Mouse (Mus musculus) midbrain, embryonic 12.5 days (tissue): ENCODE measurements around the gene Ralgapb. TPM values are rescaled to one million over a fixed set of nuclear protein-coding genes. Genes with fewer than 3 reads are reported as not detected.

Source experiments
- ATAC-seq: fragments of 200-750 bp; cut with Nextera tagmentation; 2 replicates; pipeline ENCODE4 v1.8.0; 2017; ENCODE audit warnings: low read depth, moderate TSS enrichment, moderate library complexity; ENCODE audit not compliant: low FRiP score
- H3K27ac ChIP-seq: fragments of 300-500 bp; sonication (generic); replicated peaks from 2 replicates; pipeline ENCODE4 v1.5.1; 2016; ENCODE audit warnings: mild to moderate bottlenecking
- H3K27me3 ChIP-seq: fragments of 300-500 bp; sonication (generic); 2 replicates; pipeline ENCODE4 v1.6.1; 2016; ENCODE audit warnings: mild to moderate bottlenecking
- H3K36me3 ChIP-seq: fragments of 300-500 bp; sonication (generic); 2 replicates; pipeline ENCODE4 v1.6.1; 2016
- H3K4me1 ChIP-seq: fragments of 300-500 bp; sonication (generic); 2 replicates; pipeline ENCODE4 v1.6.1; 2016
- H3K4me2 ChIP-seq: fragments of 300-500 bp; sonication (generic); replicated peaks from 2 replicates; pipeline ENCODE4 v1.6.1; 2016; ENCODE audit warnings: mild to moderate bottlenecking, moderate library complexity
- H3K4me3 ChIP-seq: fragments of 300-500 bp; sonication (generic); 2 replicates; pipeline ENCODE4 v1.5.1; 2016; ENCODE audit warnings: mild to moderate bottlenecking
- H3K9ac ChIP-seq: fragments of 300-500 bp; sonication (generic); replicated peaks from 2 replicates; pipeline ENCODE4 v1.6.1; 2016; ENCODE audit warnings: mild to moderate bottlenecking, moderate library complexity
- H3K9me3 ChIP-seq: fragments of 300-500 bp; sonication (generic); 2 replicates; pipeline ENCODE4 v1.6.1; 2016; ENCODE audit warnings: mild to moderate bottlenecking
- WGBS: fragments of 180-500 bp; shearing (Covaris S2); methylation state at CpG from one replicate; pipeline ENCODE4 v1.1.7; 2016; 5-methylcytosine and 5-hydroxymethylcytosine counted together
- polyA plus RNA-seq: library from polyadenylated mRNA; unstranded; fragments of >200 nt; fragmentation: Nextera tagmentation; extraction: Ambion mirVana; gene quantifications from 2 replicates; pipeline ENCODE4 v1.2.1, GENCODE M21; 2016

The Ralgapb gene
- polyA plus RNA-seq, 1 experiment from 2014 or later: 24.8 TPM

DNA sequence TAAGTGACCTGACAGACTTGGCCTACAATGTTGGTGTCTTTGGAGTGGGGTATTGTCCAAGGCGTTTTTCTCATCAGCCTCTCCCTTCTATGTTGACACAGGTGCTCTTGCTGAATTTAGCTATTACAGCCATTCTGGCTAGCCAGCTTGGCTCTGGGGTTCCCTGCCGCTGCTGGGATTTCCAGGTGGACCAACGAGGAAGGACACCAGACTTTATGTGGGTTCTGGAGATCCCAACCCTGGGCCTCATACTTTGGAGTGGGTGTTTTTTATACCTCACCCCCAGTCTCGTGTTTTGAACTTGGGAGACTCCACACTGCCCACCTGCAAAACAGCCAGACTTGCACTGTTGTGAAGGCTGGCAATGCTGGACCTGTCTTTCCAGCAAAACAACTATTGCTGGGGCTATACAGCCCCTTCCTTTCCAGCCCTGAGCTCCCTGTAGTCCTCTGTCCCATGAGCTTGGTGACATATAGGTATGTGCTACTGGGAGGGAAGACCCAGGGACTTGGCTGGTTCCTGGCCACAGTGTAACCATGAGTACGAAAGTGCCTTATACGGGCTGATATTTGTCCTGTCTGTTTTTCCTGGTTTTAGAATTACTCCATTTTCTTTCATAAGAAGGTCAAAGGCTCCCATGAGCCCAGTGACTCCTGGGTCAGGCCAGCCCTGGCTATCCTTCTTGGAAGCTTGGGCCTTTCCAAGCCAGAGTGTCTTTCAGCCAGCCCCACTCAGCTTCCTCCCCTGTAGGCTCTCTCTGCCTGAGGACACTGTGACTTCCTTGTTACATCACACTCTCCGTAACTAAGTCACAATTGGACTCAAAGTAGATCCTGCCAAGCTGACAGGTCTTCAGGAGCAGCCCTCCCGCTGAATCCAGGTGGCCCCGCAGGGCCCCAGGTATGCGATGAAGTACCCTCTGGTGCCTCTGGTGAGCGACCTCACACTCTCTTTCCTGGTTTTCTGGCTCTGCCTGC is 92.5 kb downstream of the Ralgapb start, which contains the start of gene Adig:
Adig (plus strand) TSS at position 777 of the 977 bp plus-strand sequence.
- ATAC-seq: no peak
- 75% methylated on average over 11 of the region's 11 CpGs for WGBS
- Histone ChIP-seq H3K9ac (no peak within 1 kb of the TSS), H3K27me3 (no peaks in the 10 kb centered on the region), H3K27ac (no peak within 1 kb of the TSS), H3K4me2 (no peak within 1 kb of the TSS), H3K4me1 (no peaks in the 10 kb centered on the region), H3K36me3 (peaks cover 23% of the 10 kb centered on the region), H3K9me3 (no peaks in the 10 kb centered on the region), H3K4me3 (no peak within 1 kb of the TSS)

- H3K4me1 ChIP-seq: no peaks in the 10 kb centered on the region
- H3K9ac ChIP-seq: no peak overlapping the region
- no peak for ATAC-seq
- H3K27ac ChIP-seq: no peak overlapping the region
- H3K4me3 ChIP-seq: no peak overlapping the region
- no peaks in the 10 kb centered on the region for H3K27me3 ChIP-seq
- H3K36me3 ChIP-seq: peaks cover 16% of the 10 kb centered on the region
- no peak overlapping the region for H3K4me2 ChIP-seq
- 91% methylated on average over 7 of the region's 7 CpGs for WGBS
- H3K9me3 ChIP-seq: no peaks in the 10 kb centered on the region
Observed at GRCm38 (mm10) chr2:158503226-158503625, 93.6 kb downstream of the Ralgapb start.

- Histone ChIP-seq H3K9me3 (no peaks in the 10 kb centered on the region), H3K27ac (no peak overlapping the region), H3K9ac (no peak overlapping the region), H3K4me1 (no peaks in the 10 kb centered on the region), H3K36me3 (peaks cover 12% of the 10 kb centered on the region), H3K4me2 (no peak overlapping the region), H3K27me3 (no peaks in the 10 kb centered on the region), H3K4me3 (no peak overlapping the region)
- WGBS: 84% methylated on average over 4 of the region's 4 CpGs
- no peak for ATAC-seq
Observed at GRCm38 (mm10) chr2:158503671-158504070, 94.0 kb downstream of the Ralgapb start.

DNA sequence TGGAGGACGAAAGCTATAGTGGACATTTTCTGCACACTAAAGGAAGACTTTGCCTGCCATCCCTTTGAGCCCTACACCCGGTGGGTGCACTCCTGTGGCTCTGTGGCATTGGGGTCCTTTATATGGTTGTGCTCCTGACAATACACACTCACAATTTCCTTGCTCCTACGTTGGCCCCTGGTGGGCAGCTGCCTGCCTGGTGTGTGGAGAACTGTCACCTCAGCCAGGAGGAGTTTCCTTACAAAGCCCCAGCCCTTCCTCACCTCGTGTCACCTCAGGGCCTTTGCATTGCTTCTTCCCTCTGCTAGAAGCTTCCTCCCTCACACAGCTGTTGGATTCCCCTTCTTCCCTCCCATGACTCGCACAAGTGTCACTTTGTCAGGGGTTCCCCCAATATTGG is 96.8 kb downstream of the Ralgapb start:
- Histone ChIP-seq H3K4me1 (no peaks in the 10 kb centered on the region), H3K27me3 (no peaks in the 10 kb centered on the region), H3K4me2 (no peak overlapping the region), H3K27ac (no peak overlapping the region), H3K36me3 (no peaks in the 10 kb centered on the region), H3K4me3 (no peak overlapping the region), H3K9me3 (no peaks in the 10 kb centered on the region), H3K9ac (no peak overlapping the region)
- no peak for ATAC-seq
- WGBS: 83% methylated on average over 5 of the region's 5 CpGs

DNA sequence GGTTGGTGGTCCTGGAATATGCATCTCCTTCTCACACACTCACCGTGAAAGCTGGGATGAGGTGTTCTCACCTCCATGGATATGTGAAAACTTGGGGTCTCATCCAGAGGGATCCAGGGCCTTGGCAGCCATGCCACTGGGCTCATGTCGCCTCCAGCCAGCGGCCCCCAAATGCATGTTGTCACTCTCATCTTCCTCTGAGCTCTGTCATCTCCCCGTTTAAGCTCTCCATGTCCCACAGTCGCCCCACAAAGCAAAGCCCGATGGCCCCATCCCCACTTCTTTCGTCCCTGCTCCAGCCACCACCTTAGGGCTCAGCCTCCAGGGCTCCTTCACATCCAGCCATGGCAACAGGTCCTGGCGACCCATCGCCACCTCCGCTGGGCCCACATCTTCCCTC is 97.4 kb downstream of the Ralgapb start:
- no peaks in the 10 kb centered on the region for H3K27me3 ChIP-seq
- H3K4me3 ChIP-seq: no peak overlapping the region
- no peak overlapping the region for H3K27ac ChIP-seq
- WGBS: 93% methylated on average over 10 of the region's 10 CpGs
- H3K4me2 ChIP-seq: no peak overlapping the region
- H3K9ac ChIP-seq: no peak overlapping the region
- no peaks in the 10 kb centered on the region for H3K4me1 ChIP-seq
- no peaks in the 10 kb centered on the region for H3K36me3 ChIP-seq
- no peaks in the 10 kb centered on the region for H3K9me3 ChIP-seq
- ATAC-seq: no peak

DNA sequence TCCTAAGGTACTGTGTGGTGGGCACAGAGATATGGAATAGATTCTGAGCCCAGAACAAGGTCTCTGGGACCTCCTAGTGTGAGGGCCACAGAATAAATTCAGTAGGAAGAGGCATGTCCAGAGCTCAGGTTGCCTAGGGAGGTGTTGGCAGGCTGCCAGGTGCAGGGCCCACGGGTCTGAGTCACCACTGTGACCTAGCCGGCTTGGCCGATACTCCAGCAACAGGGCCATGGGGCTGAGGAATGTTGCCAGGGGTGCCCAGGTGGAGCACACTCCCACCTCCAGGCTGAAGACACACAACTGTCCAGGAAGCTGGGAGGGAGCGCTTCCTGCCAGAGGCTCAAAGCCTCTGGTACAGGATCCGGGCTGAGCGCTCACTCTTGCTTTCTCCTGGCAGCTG is 101.0 kb downstream of the Ralgapb start:
- Histone ChIP-seq H3K27me3 (no peaks in the 10 kb centered on the region), H3K4me1 (no peaks in the 10 kb centered on the region), H3K36me3 (no peaks in the 10 kb centered on the region), H3K27ac (no peak overlapping the region), H3K4me3 (no peak overlapping the region), H3K4me2 (no peak overlapping the region), H3K9me3 (no peaks in the 10 kb centered on the region), H3K9ac (no peak overlapping the region)
- WGBS: 86% methylated on average over 6 of the region's 6 CpGs
- ATAC-seq: no peak

DNA sequence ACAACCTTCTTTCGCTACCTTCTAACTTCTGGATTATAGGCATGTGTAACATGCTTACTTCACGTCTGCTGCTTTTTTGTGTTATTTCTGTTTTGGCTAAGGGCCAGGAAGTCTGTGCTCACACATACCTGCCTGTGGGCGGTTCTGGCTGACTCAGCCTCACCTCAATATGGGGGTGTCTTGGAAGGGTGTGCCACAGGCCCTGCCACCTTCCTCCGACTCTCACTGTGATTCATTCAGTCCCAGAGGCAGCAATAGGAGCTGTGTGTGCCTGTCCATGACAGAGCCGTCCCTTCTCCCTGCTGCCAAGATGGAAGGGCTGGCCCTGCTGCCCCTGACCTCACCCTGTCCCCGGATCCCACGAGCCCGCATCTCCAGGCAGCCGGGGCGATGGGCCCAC is 102.9 kb downstream of the Ralgapb start, which contains the start of gene Arhgap40:
Arhgap40 (plus strand) TSS at position 269 of the 400 bp plus-strand sequence.
- ATAC-seq: no peak
- no peaks in the 10 kb centered on the region for H3K36me3 ChIP-seq
- no peak within 1 kb of the TSS for H3K27ac ChIP-seq
- 86% methylated on average over 10 of the region's 10 CpGs for WGBS
- H3K4me3 ChIP-seq: no peak within 1 kb of the TSS
- H3K4me2 ChIP-seq: no peak within 1 kb of the TSS
- no peak within 1 kb of the TSS for H3K9ac ChIP-seq
- H3K4me1 ChIP-seq: no peaks in the 10 kb centered on the region
- no peaks in the 10 kb centered on the region for H3K27me3 ChIP-seq
- H3K9me3 ChIP-seq: no peaks in the 10 kb centered on the region

- Histone ChIP-seq H3K9ac (no peak overlapping the region), H3K27me3 (no peaks in the 10 kb centered on the region), H3K4me1 (no peaks in the 10 kb centered on the region), H3K27ac (no peak overlapping the region), H3K4me2 (no peak overlapping the region), H3K9me3 (no peaks in the 10 kb centered on the region), H3K36me3 (no peaks in the 10 kb centered on the region), H3K4me3 (no peak overlapping the region)
- WGBS: 73% methylated on average over 12 of the region's 12 CpGs
- no peak for ATAC-seq
Observed at GRCm38 (mm10) chr2:158513821-158514336, 104.2 kb downstream of the Ralgapb start.

DNA sequence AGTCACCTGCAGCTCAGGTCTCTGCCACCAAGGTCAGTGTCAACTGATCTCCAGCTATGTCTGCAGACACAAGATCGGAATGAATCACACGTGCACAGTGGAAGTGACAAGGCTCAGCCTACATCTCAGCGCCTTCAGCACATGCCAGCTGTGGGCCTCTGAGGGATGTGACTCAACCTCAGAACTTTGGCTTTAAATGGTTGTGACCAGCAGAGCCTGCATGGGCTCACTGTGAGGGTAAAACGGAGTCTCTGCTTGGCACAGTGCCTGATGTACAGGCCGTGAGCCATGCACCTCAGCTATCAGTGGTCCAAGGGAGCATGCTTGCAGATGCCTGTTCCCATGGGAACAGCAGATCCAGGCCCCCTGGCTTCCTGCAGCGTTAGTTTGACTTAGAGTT is 108.9 kb downstream of the Ralgapb start:
- Histone ChIP-seq H3K36me3 (no peaks in the 10 kb centered on the region), H3K27ac (no peak overlapping the region), H3K27me3 (no peaks in the 10 kb centered on the region), H3K9ac (no peak overlapping the region), H3K9me3 (0 out of 2 replicates have a peak, but pooled peaks cover 3% of the 10 kb centered on the region), H3K4me1 (no peaks in the 10 kb centered on the region), H3K4me2 (no peak overlapping the region), H3K4me3 (no peak overlapping the region)
- WGBS: 70% methylated on average over 6 of the region's 6 CpGs
- ATAC-seq: no peak

GRCm38 (mm10) chr2:158519071-158519470 is 109.4 kb downstream of the Ralgapb start:
- Histone ChIP-seq H3K4me1 (no peaks in the 10 kb centered on the region), H3K9ac (no peak overlapping the region), H3K27ac (no peak overlapping the region), H3K9me3 (0 out of 2 replicates have a peak, but pooled peaks cover 3% of the 10 kb centered on the region), H3K4me2 (no peak overlapping the region), H3K27me3 (no peaks in the 10 kb centered on the region), H3K4me3 (no peak overlapping the region), H3K36me3 (no peaks in the 10 kb centered on the region)
- ATAC-seq: no peak
- 80% methylated on average over 11 of the region's 11 CpGs for WGBS

GRCm38 (mm10) chr2:158519800-158520199 is 110.2 kb downstream of the Ralgapb start:
- H3K4me3 ChIP-seq: no peak overlapping the region
- WGBS: 75% methylated on average over 6 of the region's 6 CpGs

DNA sequence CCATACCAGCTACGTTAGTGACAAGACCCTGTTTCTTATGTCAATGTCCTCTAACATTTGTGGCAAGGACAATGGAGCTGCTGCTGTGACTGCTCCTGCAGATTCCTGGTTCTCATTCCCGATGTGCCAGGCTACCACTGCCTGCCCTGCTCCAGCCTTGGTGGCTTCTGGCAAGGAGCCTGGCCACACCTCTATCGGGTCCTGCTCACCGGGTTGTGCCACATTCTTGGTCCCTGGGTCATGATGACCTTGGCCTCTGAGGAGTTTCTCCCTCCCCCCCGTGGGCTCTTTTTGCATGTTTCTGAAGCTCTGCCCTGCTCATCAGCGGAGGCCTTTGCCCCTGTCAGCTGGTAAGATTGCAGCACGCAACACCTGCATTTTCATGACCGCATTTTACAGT is 113.4 kb downstream of the Ralgapb start:
- ATAC-seq: no peak
- Histone ChIP-seq H3K4me1 (no peaks in the 10 kb centered on the region), H3K36me3 (no peaks in the 10 kb centered on the region), H3K27ac (no peak overlapping the region), H3K9ac (no peak overlapping the region), H3K4me2 (no peak overlapping the region), H3K4me3 (no peak overlapping the region), H3K9me3 (0 out of 2 replicates have a peak, but pooled peaks cover 3% of the 10 kb centered on the region), H3K27me3 (no peaks in the 10 kb centered on the region)
- 79% methylated on average over 8 of the region's 8 CpGs for WGBS

More at GRCm38 (mm10) chr2:158519800-158520199, 110.2 kb downstream of the Ralgapb start:
- Histone ChIP-seq H3K27ac (no peak overlapping the region), H3K4me1 (no peaks in the 10 kb centered on the region), H3K36me3 (no peaks in the 10 kb centered on the region), H3K9me3 (0 out of 2 replicates have a peak, but pooled peaks cover 3% of the 10 kb centered on the region), H3K4me2 (no peak overlapping the region), H3K9ac (no peak overlapping the region), H3K27me3 (no peaks in the 10 kb centered on the region)
- ATAC-seq: no peak
